Mouse (Mus musculus) T-helper 17 cell (primary cell): Measurements from ENCODE around the gene Smad3.

Experiments
- in situ Hi-C, 2 experiments: fragments of 300-600 bp; cut with MboI, MseI; formaldehyde crosslinking; loops; 1 replicate in 1 of 2; 2 replicates in 1 of 2; pipeline ENCODE4 v1.15.1; 2025; ENCODE audit warnings: high pct_unique_total_duplicates in 2 of 2

Smad3 gene

GRCm38 (mm10) chr9:63757865-63758440 lies at the start of gene Smad3:
Smad3 (minus strand) TSS chr9:63757994.
- in situ Hi-C loops = loop anchor here (5.0 kb wide), 2 partner anchors 36 to 41 kb away; no protein-coding TSS in a partner anchor

- in situ Hi-C loops = no loop called here
Observed at GRCm38 (mm10) chr9:63804847-63805246, 47.1 kb upstream of the Smad3 start.

- in situ Hi-C loops = no loop called here
Observed at GRCm38 (mm10) chr9:63803181-63803591, 45.4 kb upstream of the Smad3 start.

GRCm38 (mm10) chr9:63802504-63802903 lies 44.7 kb upstream of the Smad3 start:
- in situ Hi-C loops = no loop called here

GRCm38 (mm10) chr9:63802080-63802479 lies 44.3 kb upstream of the Smad3 start:
- in situ Hi-C loops = no loop called here

- in situ Hi-C loops = no loop called here
Observed at GRCm38 (mm10) chr9:63796429-63796828, 38.6 kb upstream of the Smad3 start.

- in situ Hi-C loops = loop anchor here in 1 of 2 experiments (5.0 kb wide), 1 partner anchor 1282 kb away; no protein-coding TSS in a partner anchor
Observed at GRCm38 (mm10) chr9:63793731-63794495, 36.1 kb upstream of the Smad3 start.

GRCm38 (mm10) chr9:63791716-63792115 lies 33.9 kb upstream of the Smad3 start:
- in situ Hi-C loops = loop anchor here in 1 of 2 experiments (5.0 kb wide), 1 partner anchor 1279 kb away; no protein-coding TSS in a partner anchor

GRCm38 (mm10) chr9:63791275-63791674 lies 33.5 kb upstream of the Smad3 start:
- in situ Hi-C loops = loop anchor here in 1 of 2 experiments (5.0 kb wide), 1 partner anchor 1279 kb away; no protein-coding TSS in a partner anchor

- in situ Hi-C loops = loop anchor here in 1 of 2 experiments (5.0 kb wide), 1 partner anchor 1278 kb away; no protein-coding TSS in a partner anchor
Observed at GRCm38 (mm10) chr9:63790222-63790621, 32.4 kb upstream of the Smad3 start.

- in situ Hi-C loops = no loop called here
Observed at GRCm38 (mm10) chr9:63789386-63789785, 31.6 kb upstream of the Smad3 start.

GRCm38 (mm10) chr9:63787606-63788005 lies 29.8 kb upstream of the Smad3 start:
- in situ Hi-C loops = no loop called here

GRCm38 (mm10) chr9:63787086-63787485 lies 29.3 kb upstream of the Smad3 start:
- in situ Hi-C loops = no loop called here

GRCm38 (mm10) chr9:63786026-63786670 lies 28.4 kb upstream of the Smad3 start:
- in situ Hi-C loops = no loop called here

GRCm38 (mm10) chr9:63785492-63785891 lies 27.7 kb upstream of the Smad3 start:
- in situ Hi-C loops = no loop called here

GRCm38 (mm10) chr9:63784597-63784996 lies 26.8 kb upstream of the Smad3 start:
- in situ Hi-C loops = no loop called here

GRCm38 (mm10) chr9:63782744-63783143 lies 24.9 kb upstream of the Smad3 start:
- in situ Hi-C loops = no loop called here

- in situ Hi-C loops = no loop called here
Observed at GRCm38 (mm10) chr9:63781714-63782464, 24.1 kb upstream of the Smad3 start.

GRCm38 (mm10) chr9:63779950-63780887 lies 22.4 kb upstream of the Smad3 start:
- in situ Hi-C loops = no loop called here

- in situ Hi-C loops = no loop called here
Observed at GRCm38 (mm10) chr9:63776735-63777134, 18.9 kb upstream of the Smad3 start.
